Mouse (Mus musculus) embryonic facial prominence, embryonic 13.5 days (tissue): Measurements from ENCODE around the gene Rfpl4. TPM values are rescaled to one million over a fixed set of nuclear protein-coding genes. Genes with fewer than 3 reads are reported as not detected.
"Not testable (repeated sequence)": the region's sequence is repeated elsewhere in the genome, so short reads cannot be mapped to it uniquely, and the experiment has no call there.

ENCODE experiments used
- ATAC-seq: fragments of 200-750 bp; cut with Nextera tagmentation; 2 replicates; pipeline ENCODE4 v1.8.0; 2017; ENCODE audit warnings: low read depth; ENCODE audit not compliant: insufficient number of reproducible peaks, insufficient read depth, low FRiP score, low TSS enrichment
- H3K27ac ChIP-seq: fragments of 300-500 bp; sonication (generic); 2 replicates; pipeline ENCODE4 v1.5.1; 2015; ENCODE audit warnings: moderate library complexity, mild to moderate bottlenecking, inconsistent platforms
- H3K27me3 ChIP-seq: fragments of 300-500 bp; sonication (generic); 2 replicates; pipeline ENCODE4 v1.6.1; 2015; ENCODE audit warnings: mild to moderate bottlenecking, inconsistent platforms
- H3K36me3 ChIP-seq: fragments of 300-500 bp; sonication (generic); 2 replicates; pipeline ENCODE4 v1.6.1; 2015; ENCODE audit warnings: mild to moderate bottlenecking, inconsistent platforms
- H3K4me1 ChIP-seq: fragments of 300-500 bp; sonication (generic); 2 replicates; pipeline ENCODE4 v1.6.1; 2015; ENCODE audit warnings: inconsistent platforms
- H3K4me2 ChIP-seq: fragments of 300-500 bp; sonication (generic); 2 replicates; pipeline ENCODE4 v1.6.1; 2015; ENCODE audit warnings: moderate library complexity, mild to moderate bottlenecking, inconsistent platforms
- H3K4me3 ChIP-seq: fragments of 300-500 bp; sonication (generic); 2 replicates; pipeline ENCODE4 v1.5.1; 2015; ENCODE audit warnings: mild to moderate bottlenecking, inconsistent platforms
- H3K9ac ChIP-seq: fragments of 300-500 bp; sonication (generic); 2 replicates; pipeline ENCODE4 v1.6.1; 2015; ENCODE audit warnings: mild to moderate bottlenecking, inconsistent platforms
- H3K9me3 ChIP-seq: fragments of 300-500 bp; sonication (generic); 2 replicates; pipeline ENCODE4 v1.6.1; 2016; ENCODE audit warnings: inconsistent platforms
- WGBS: fragments of 180-500 bp; shearing (Covaris S2); methylation state at CpG from one replicate; pipeline ENCODE4 v1.1.7; 2015; ENCODE audit warnings: mixed read lengths; 5-methylcytosine and 5-hydroxymethylcytosine counted together
- polyA plus RNA-seq: library from polyadenylated mRNA; unstranded; fragments of >200 nt; fragmentation: Nextera tagmentation; extraction: Ambion mirVana; gene quantifications from 2 replicates; pipeline ENCODE4 v1.2.1, GENCODE M21; 2015

Gene Rfpl4
- polyA plus RNA-seq: not detected in 2 replicates

GRCm38 (mm10) chr7:5116850-5117249 is at the start of gene Rfpl4:
Rfpl4 (minus strand) TSS chr7:5116950.
- no peaks in the 10 kb centered on the region for H3K27me3 ChIP-seq
- no peak within 1 kb of the TSS for H3K9ac ChIP-seq
- no peak within 1 kb of the TSS for H3K4me2 ChIP-seq
- H3K9me3 ChIP-seq: no peaks in the 10 kb centered on the region
- no peak for ATAC-seq
- 82% methylated on average over 3 of the region's 3 CpGs for WGBS
- no peak within 1 kb of the TSS for H3K4me3 ChIP-seq
- no peaks in the 10 kb centered on the region for H3K36me3 ChIP-seq
- peaks cover 13% of the 10 kb centered on the region for H3K4me1 ChIP-seq
- no peak within 1 kb of the TSS for H3K27ac ChIP-seq

DNA sequence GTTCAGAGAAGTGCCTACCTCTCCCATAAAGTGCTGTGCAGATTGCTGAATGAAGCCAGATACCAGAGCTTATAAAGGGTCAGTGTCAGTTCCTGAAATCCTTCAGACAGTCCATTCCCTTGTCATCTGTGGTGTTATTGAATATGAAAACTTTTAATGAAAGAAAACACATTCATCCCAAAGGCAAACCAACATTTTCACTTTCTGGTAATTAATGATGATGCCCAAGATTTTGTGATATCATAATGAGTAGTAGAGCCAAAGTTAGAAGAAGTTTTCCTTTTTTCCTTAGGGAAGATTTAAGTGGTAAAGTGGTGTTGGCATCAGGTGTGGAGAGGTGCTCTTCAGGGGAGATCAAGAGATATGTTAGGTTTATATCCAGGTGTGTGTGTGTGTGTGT is 32.8 kb upstream of the Rfpl4 start, which contains the start of gene Vmn1r55:
Gene Vmn1r55, minus strand, starts transcription at position 101 of the 400 bp plus-strand sequence.
- H3K4me3 ChIP-seq, H3K9ac ChIP-seq, ATAC-seq, H3K4me1 ChIP-seq, H3K27me3 ChIP-seq, H3K36me3 ChIP-seq, H3K9me3 ChIP-seq, H3K27ac ChIP-seq, H3K4me2 ChIP-seq: not testable (repeated sequence)

GRCm38 (mm10) chr7:5125549-5126406 is 9.0 kb upstream of the Rfpl4 start, which contains the start of gene Rasl2-9:
Rasl2-9 (minus strand) TSS chr7:5125950.
- WGBS: 17% methylated on average over 42 of the region's 42 CpGs
- H3K9me3 ChIP-seq: no peaks in the 10 kb centered on the region
- H3K27ac ChIP-seq: no peak within 1 kb of the TSS
- H3K9ac ChIP-seq: peak within 1 kb of the TSS; percentile 56
- ATAC-seq: 0 out of 2 replicates have a peak, but pooled peaks have one; percentile 26
- H3K4me3 ChIP-seq: peak within 1 kb of the TSS; percentile 36
- peak within 1 kb of the TSS; percentile 62 for H3K4me2 ChIP-seq
- H3K27me3 ChIP-seq: no peaks in the 10 kb centered on the region
- no peaks in the 10 kb centered on the region for H3K36me3 ChIP-seq
- no peaks in the 10 kb centered on the region for H3K4me1 ChIP-seq

DNA sequence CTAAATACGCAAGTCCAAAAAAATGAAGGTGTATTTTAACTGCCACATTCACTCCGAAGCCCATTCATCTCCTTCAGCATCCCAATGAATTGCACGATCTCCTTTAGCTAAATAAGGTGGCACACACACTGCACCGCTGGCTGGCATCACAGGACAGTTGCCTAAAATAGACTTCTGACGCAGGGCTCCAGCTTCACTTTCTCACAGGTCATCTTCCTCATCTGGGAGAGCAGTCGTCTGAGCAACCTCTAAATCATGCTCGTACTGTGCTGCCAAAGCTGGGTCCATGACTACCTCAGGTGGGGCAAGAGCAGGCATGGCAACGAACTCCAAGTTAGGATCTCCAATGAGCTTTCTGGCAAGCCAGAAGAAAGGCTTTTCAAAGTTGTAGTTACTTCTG is 8.3 kb upstream of the Rfpl4 start:
- Histone ChIP-seq H3K4me1 (no peaks in the 10 kb centered on the region), H3K4me3 (no peak overlapping the region), H3K4me2 (no peak overlapping the region), H3K9me3 (no peaks in the 10 kb centered on the region), H3K27ac (no peak overlapping the region), H3K36me3 (no peaks in the 10 kb centered on the region), H3K27me3 (no peaks in the 10 kb centered on the region), H3K9ac (no peak overlapping the region)
- 87% methylated on average over 8 of the region's 8 CpGs for WGBS
- ATAC-seq: no peak

DNA sequence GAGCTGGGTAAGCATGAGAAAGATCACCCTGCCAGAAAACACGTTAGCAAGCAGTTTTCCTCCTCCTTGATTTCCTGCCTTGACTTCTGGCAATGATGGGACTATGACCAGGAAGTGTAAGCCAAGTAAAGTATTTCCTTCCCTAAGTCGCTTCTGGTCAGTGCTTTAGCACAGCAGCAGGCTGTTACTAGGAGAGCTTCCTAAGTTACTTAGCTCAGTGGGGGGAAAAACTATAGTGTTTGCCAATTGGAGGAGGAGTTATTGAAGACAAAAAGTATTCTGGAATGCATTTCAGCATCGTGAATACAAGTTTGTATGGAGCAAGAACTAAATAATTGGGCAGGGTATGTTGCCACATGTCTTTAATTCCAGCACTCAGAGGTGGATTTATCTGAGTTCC is 4.0 kb downstream of the Rfpl4 start:
- H3K4me3 ChIP-seq: no peak overlapping the region

GRCm38 (mm10) chr7:5109301-5109700 is 7.4 kb downstream of the Rfpl4 start:
- Histone ChIP-seq H3K9ac (no peak overlapping the region), H3K4me3 (no peak overlapping the region), H3K36me3 (no peaks in the 10 kb centered on the region), H3K4me2 (no peak overlapping the region), H3K4me1 (peaks cover 13% of the 10 kb centered on the region), H3K27ac (no peak overlapping the region), H3K9me3 (no peaks in the 10 kb centered on the region), H3K27me3 (no peaks in the 10 kb centered on the region)
- no peak for ATAC-seq
- WGBS: 80% methylated on average over 8 of the region's 8 CpGs

More for the DNA sequence above, 4.0 kb downstream of the Rfpl4 start:
- no peak overlapping the region for H3K27ac ChIP-seq
- no peaks in the 10 kb centered on the region for H3K36me3 ChIP-seq
- WGBS: 30% methylated on average over 3 of the region's 3 CpGs
- H3K4me1 ChIP-seq: peaks cover 13% of the 10 kb centered on the region
- H3K27me3 ChIP-seq: no peaks in the 10 kb centered on the region
- H3K9me3 ChIP-seq: no peaks in the 10 kb centered on the region
- no peak overlapping the region for H3K9ac ChIP-seq
- no peak overlapping the region for H3K4me2 ChIP-seq
- no peak for ATAC-seq

DNA sequence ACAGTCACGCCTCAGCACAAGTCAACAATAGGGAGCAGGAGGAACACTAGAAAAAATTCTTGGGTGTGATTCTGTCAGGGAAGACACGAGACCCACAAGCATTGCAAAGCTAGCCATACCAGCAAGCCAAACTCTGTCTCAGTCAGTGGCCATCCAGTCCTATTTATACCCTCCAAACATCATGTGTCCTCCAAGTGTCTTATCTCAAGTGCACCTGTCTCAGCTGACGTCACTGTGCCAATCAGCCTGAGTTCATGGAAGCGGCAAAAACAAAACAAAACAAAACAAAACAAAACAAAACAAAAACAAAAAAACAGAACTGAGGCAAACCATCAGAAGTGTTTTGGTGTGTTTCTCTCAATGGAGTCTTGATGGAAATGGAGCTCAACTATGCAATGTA is 8.5 kb downstream of the Rfpl4 start:
- ATAC-seq: no peak
- Histone ChIP-seq H3K4me1 (peaks cover 10% of the 10 kb centered on the region), H3K4me3 (no peak overlapping the region), H3K9ac (no peak overlapping the region), H3K27me3 (no peaks in the 10 kb centered on the region), H3K4me2 (no peak overlapping the region), H3K36me3 (no peaks in the 10 kb centered on the region), H3K27ac (no peak overlapping the region), H3K9me3 (no peaks in the 10 kb centered on the region)
- WGBS: 86% methylated on average over 4 of the region's 4 CpGs

GRCm38 (mm10) chr7:5102564-5102963 is 14.2 kb downstream of the Rfpl4 start:
- ATAC-seq: no peak
- no peaks in the 10 kb centered on the region for H3K4me1 ChIP-seq
- H3K36me3 ChIP-seq: peaks cover 18% of the 10 kb centered on the region
- H3K27me3 ChIP-seq: no peaks in the 10 kb centered on the region
- WGBS: 81% methylated on average over 2 of the region's 2 CpGs
- H3K9me3 ChIP-seq: no peaks in the 10 kb centered on the region
- no peak overlapping the region for H3K9ac ChIP-seq
- no peak overlapping the region for H3K4me3 ChIP-seq
- no peak overlapping the region for H3K4me2 ChIP-seq
- H3K27ac ChIP-seq: no peak overlapping the region

- Histone ChIP-seq H3K4me1 (no peaks in the 10 kb centered on the region), H3K27ac (no peak overlapping the region), H3K4me3 (no peak overlapping the region), H3K36me3 (peaks cover 32% of the 10 kb centered on the region), H3K27me3 (no peaks in the 10 kb centered on the region), H3K4me2 (no peak overlapping the region), H3K9ac (no peak overlapping the region), H3K9me3 (no peaks in the 10 kb centered on the region)
- ATAC-seq: no peak
- WGBS: 85% methylated on average over 10 of the region's 10 CpGs
Measured at GRCm38 (mm10) chr7:5101066-5101663, 15.6 kb downstream of the Rfpl4 start.

GRCm38 (mm10) chr7:5099796-5100195 is 17.0 kb downstream of the Rfpl4 start:
- 74% methylated on average over 3 of the region's 3 CpGs for WGBS
- Histone ChIP-seq H3K4me3 (no peak overlapping the region), H3K27ac (no peak overlapping the region), H3K9me3 (no peaks in the 10 kb centered on the region), H3K4me2 (no peak overlapping the region), H3K27me3 (no peaks in the 10 kb centered on the region), H3K9ac (no peak overlapping the region), H3K4me1 (no peaks in the 10 kb centered on the region), H3K36me3 (peaks cover 45% of the 10 kb centered on the region)
- ATAC-seq: no peak

- no peaks in the 10 kb centered on the region for H3K9me3 ChIP-seq
- no peak for ATAC-seq
- no peaks in the 10 kb centered on the region for H3K4me1 ChIP-seq
- H3K4me3 ChIP-seq: no peak overlapping the region
- H3K27me3 ChIP-seq: no peaks in the 10 kb centered on the region
- 93% methylated on average over 5 of the region's 5 CpGs for WGBS
- H3K36me3 ChIP-seq: peaks cover 56% of the 10 kb centered on the region
- no peak overlapping the region for H3K4me2 ChIP-seq
- H3K27ac ChIP-seq: no peak overlapping the region
- H3K9ac ChIP-seq: no peak overlapping the region
Measured at GRCm38 (mm10) chr7:5098769-5099168, 18.0 kb downstream of the Rfpl4 start.
